Mouse (Mus musculus) embryonic facial prominence, embryonic 11.5 days (tissue): ENCODE measurements around the gene Tomm6. TPM values are rescaled to one million over a fixed set of nuclear protein-coding genes. Genes with fewer than 3 reads are reported as not detected.
"Not testable (repeated sequence)": the region's sequence is repeated elsewhere in the genome, so short reads cannot be mapped to it uniquely, and the experiment has no call there.

Experiments used
- ATAC-seq: fragments of 200-750 bp; cut with Nextera tagmentation; replicated peaks from 2 replicates; pipeline ENCODE4 v1.8.0; 2017; ENCODE audit warnings: low read depth; ENCODE audit not compliant: insufficient number of reproducible peaks, low FRiP score, low TSS enrichment
- DNase-seq: peaks from one replicate; pipeline ENCODE4 v3.0.0-alpha.2; 2015; ENCODE audit warnings: low spot score
- H3K27ac ChIP-seq: fragments of 300-500 bp; sonication (generic); replicated peaks from 2 replicates; pipeline ENCODE4 v1.5.1; 2014; ENCODE audit warnings: mild to moderate bottlenecking, low read depth, low read length, control low read depth
- H3K27me3 ChIP-seq: fragments of 300-500 bp; sonication (generic); 2 replicates; pipeline ENCODE4 v1.6.1; 2014; ENCODE audit warnings: mild to moderate bottlenecking, low read length, moderate library complexity, mixed read lengths; ENCODE audit not compliant: control insufficient read depth, insufficient read depth
- H3K36me3 ChIP-seq: fragments of 300-500 bp; sonication (generic); replicated peaks from 2 replicates; pipeline ENCODE4 v1.6.1; 2014; ENCODE audit warnings: low read depth, mild to moderate bottlenecking, low read length, moderate library complexity, mixed read lengths; ENCODE audit not compliant: control insufficient read depth, insufficient read depth
- H3K4me1 ChIP-seq: fragments of 300-500 bp; sonication (generic); 2 replicates; pipeline ENCODE4 v1.6.1; 2014; ENCODE audit warnings: low read length, mixed read lengths; ENCODE audit not compliant: control insufficient read depth, insufficient read depth
- H3K4me2 ChIP-seq: fragments of 300-500 bp; sonication (generic); 2 replicates; pipeline ENCODE4 v1.6.1; 2014; ENCODE audit warnings: low read depth, mild to moderate bottlenecking, control low read depth, low read length, moderate library complexity
- H3K4me3 ChIP-seq: fragments of 300-500 bp; sonication (generic); 2 replicates; pipeline ENCODE4 v1.5.1; 2014; ENCODE audit warnings: low read depth, low read length, control low read depth
- H3K9ac ChIP-seq: fragments of 300-500 bp; sonication (generic); replicated peaks from 2 replicates; pipeline ENCODE4 v1.6.1; 2014; ENCODE audit warnings: mild to moderate bottlenecking, control low read depth, low read length
- H3K9me3 ChIP-seq: fragments of 300-500 bp; sonication (generic); replicated peaks from 2 replicates; pipeline ENCODE4 v1.6.1; 2016; ENCODE audit warnings: mild to moderate bottlenecking, low read length, inconsistent platforms, mixed read lengths; ENCODE audit not compliant: control insufficient read depth
- WGBS: fragments of 180-500 bp; shearing (Covaris S2); extraction: QIAGEN DNeasy Blood & Tissue Kit; methylation state at CpG from one replicate; pipeline ENCODE4 v1.1.7; 2014; 5-methylcytosine and 5-hydroxymethylcytosine counted together
- polyA plus RNA-seq: library from polyadenylated mRNA; unstranded; fragments of >200 nt; fragmentation: Nextera tagmentation; extraction: Ambion mirVana; gene quantifications from 2 replicates; pipeline ENCODE4 v1.2.1, GENCODE M21; 2014

Gene Tomm6
- polyA plus RNA-seq, 1 experiment from 2014 or later, result 394 TPM

- no peaks in the 10 kb centered on the region for H3K27me3 ChIP-seq
- whole genome bisulfite sequencing, result 85% methylated on average over 4 of the region's 4 CpGs
- no peak for ATAC-seq
These were observed 30.3 kb downstream of the Tomm6 start for GRCm38 (mm10) chr17:47657901-47658300.

GRCm38 (mm10) chr17:47655697-47656096 lies 32.5 kb downstream of the Tomm6 start:
- no peak overlapping the region for H3K4me2 ChIP-seq
- 77% methylated on average over 5 of the region's 5 CpGs for WGBS
- H3K9me3 ChIP-seq, result no peaks in the 10 kb centered on the region
- H3K27me3 ChIP-seq, result no peaks in the 10 kb centered on the region
- no peak overlapping the region for H3K4me3 ChIP-seq
- DNase-seq (no peak), ATAC-seq (no peak)
- no peak overlapping the region for H3K9ac ChIP-seq
- H3K4me1 ChIP-seq, result no peaks in the 10 kb centered on the region
- no peak overlapping the region for H3K27ac ChIP-seq
- no peaks in the 10 kb centered on the region for H3K36me3 ChIP-seq

More at GRCm38 (mm10) chr17:47657901-47658300, 30.3 kb downstream of the Tomm6 start:
- no peak overlapping the region for H3K27ac ChIP-seq
- no peaks in the 10 kb centered on the region for H3K9me3 ChIP-seq
- no peak for DNase-seq
- no peaks in the 10 kb centered on the region for H3K36me3 ChIP-seq
- H3K4me3 ChIP-seq, result no peak overlapping the region
- no peaks in the 10 kb centered on the region for H3K4me1 ChIP-seq
- no peak overlapping the region for H3K4me2 ChIP-seq
- no peak overlapping the region for H3K9ac ChIP-seq

GRCm38 (mm10) chr17:47654346-47654745 lies 33.8 kb downstream of the Tomm6 start:
- not testable (repeated sequence) for ATAC-seq, H3K9ac ChIP-seq, DNase-seq, H3K4me1 ChIP-seq, H3K27ac ChIP-seq, H3K27me3 ChIP-seq, H3K4me3 ChIP-seq, H3K36me3 ChIP-seq, H3K9me3 ChIP-seq, H3K4me2 ChIP-seq
- 91% methylated on average over 8 of the region's 8 CpGs for WGBS

- no peak overlapping the region for H3K4me2 ChIP-seq
- H3K4me1 ChIP-seq, result no peaks in the 10 kb centered on the region
- no peaks in the 10 kb centered on the region for H3K36me3 ChIP-seq
- no peaks in the 10 kb centered on the region for H3K9me3 ChIP-seq
- 67% methylated on average over 2 of the region's 2 CpGs for WGBS
- no peak overlapping the region for H3K4me3 ChIP-seq
- H3K27ac ChIP-seq, result no peak overlapping the region
- ATAC-seq, result no peak
- no peak for DNase-seq
- no peaks in the 10 kb centered on the region for H3K27me3 ChIP-seq
- no peak overlapping the region for H3K9ac ChIP-seq
These were observed 36.2 kb downstream of the Tomm6 start for GRCm38 (mm10) chr17:47651953-47652352.

GRCm38 (mm10) chr17:47648966-47649365 lies 39.2 kb downstream of the Tomm6 start:
- Histone ChIP-seq H3K4me3 (no peak overlapping the region), H3K27ac (no peak overlapping the region), H3K4me1 (no peaks in the 10 kb centered on the region), H3K27me3 (no peaks in the 10 kb centered on the region), H3K4me2 (no peak overlapping the region), H3K9me3 (no peaks in the 10 kb centered on the region), H3K36me3 (no peaks in the 10 kb centered on the region), H3K9ac (no peak overlapping the region)
- DNase-seq, result no peak
- no peak; the same call in 1 of the 2 replicates for ATAC-seq
- 70% methylated on average over 4 of the region's 4 CpGs for WGBS

DNA sequence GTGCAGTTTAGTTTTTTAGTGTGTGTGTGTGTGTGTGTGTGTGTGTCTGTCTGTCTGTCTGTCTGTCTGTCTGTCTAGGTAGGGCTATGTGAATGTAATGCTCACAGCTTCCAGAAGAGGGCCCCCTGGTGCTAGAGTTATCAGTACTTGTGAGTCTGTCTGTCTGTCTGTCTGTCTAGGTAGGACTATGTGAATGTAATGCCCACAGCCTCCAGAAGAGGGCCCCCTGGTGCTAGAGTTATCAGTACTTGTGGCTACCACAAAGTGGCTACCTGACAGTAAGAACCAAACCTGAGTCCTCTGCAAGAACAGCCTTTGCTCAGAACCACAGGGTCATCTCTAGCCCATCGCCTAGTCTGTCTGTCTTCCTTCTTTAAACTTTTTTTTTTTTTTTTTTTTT lies 41.5 kb downstream of the Tomm6 start:
- 64% methylated on average over 1 of the region's 1 CpGs for WGBS
- H3K4me3 ChIP-seq, result no peak overlapping the region
- H3K27me3 ChIP-seq, result no peaks in the 10 kb centered on the region
- ATAC-seq (no peak), DNase-seq (peak; percentile 62)
- H3K9ac ChIP-seq, result no peak overlapping the region
- no peaks in the 10 kb centered on the region for H3K36me3 ChIP-seq
- H3K9me3 ChIP-seq, result no peaks in the 10 kb centered on the region
- H3K4me2 ChIP-seq, result no peak overlapping the region
- H3K4me1 ChIP-seq, result no peaks in the 10 kb centered on the region
- no peak overlapping the region for H3K27ac ChIP-seq

DNA sequence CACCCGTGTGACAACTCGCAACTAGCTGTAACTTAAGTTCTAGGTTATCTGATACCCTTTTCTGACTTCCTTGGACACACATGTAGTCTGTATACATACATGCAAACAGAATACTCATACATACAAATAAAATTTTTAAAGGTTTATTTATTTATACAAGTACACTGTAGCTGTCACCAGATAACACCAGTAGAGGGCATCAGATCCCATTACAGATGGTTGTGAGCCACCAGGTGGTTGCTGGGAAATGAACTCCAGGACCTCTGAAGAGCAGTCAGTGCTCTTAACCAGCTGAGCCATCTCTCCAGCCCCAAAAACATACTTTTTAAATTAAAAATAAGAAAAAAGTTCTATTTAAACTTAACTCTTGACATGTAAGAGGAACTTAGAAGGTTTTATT lies 45.2 kb downstream of the Tomm6 start:
- Histone ChIP-seq H3K4me1 (no peaks in the 10 kb centered on the region), H3K4me2 (no peak overlapping the region), H3K4me3 (no peak overlapping the region), H3K9me3 (no peaks in the 10 kb centered on the region), H3K9ac (no peak overlapping the region), H3K27me3 (no peaks in the 10 kb centered on the region), H3K36me3 (no peaks in the 10 kb centered on the region), H3K27ac (no peak overlapping the region)
- ATAC-seq (no peak), DNase-seq (no peak)
- WGBS, result 81% methylated on average over 2 of the region's 2 CpGs
